Mouse (Mus musculus): Measurements from ENCODE around the gene R3hdm2. TPM values are rescaled to one million over a fixed set of nuclear protein-coding genes. Genes with fewer than 3 reads are reported as not detected.

R3hdm2 gene
- polyA plus RNA-seq, 1 experiment from 2014 or later: 35.8 TPM

GRCm38 (mm10) chr10:127511634-127512306, 131.6 kb downstream of the R3hdm2 start:
- ATAC-seq (ENCODE audit: insufficient number of reproducible peaks, low FRiP score, low TSS enrichment, low read depth): no peak
- H3K9ac ChIP-seq (ENCODE audit: low read length): peak overlapping the region; percentile 55
- H3K27me3 ChIP-seq (ENCODE audit: control insufficient read depth, insufficient read depth, low read length): peaks cover 53% of the 10 kb centered on the region
- no peak overlapping the region for H3K27ac ChIP-seq (replicated peaks; ENCODE audit: low read depth, low read length)
- DNase-seq (ENCODE audit: low spot score): peak; percentile 67
- WGBS: under 1% methylated on average over 42 of the region's 46 CpGs
- H3K9me3 ChIP-seq (ENCODE audit: control insufficient read depth, low read length): no peaks in the 10 kb centered on the region
- H3K4me3 ChIP-seq (ENCODE audit: low read depth, low read length): peak overlapping the region; percentile 37
- no peaks in the 10 kb centered on the region; the same call in 1 of the 2 replicates for H3K36me3 ChIP-seq (ENCODE audit: control insufficient read depth, insufficient read depth, low read length)
- H3K4me1 ChIP-seq (ENCODE audit: control insufficient read depth, insufficient read depth, low read length): peaks cover 78% of the 10 kb centered on the region
- peak overlapping the region; percentile 76 for H3K4me2 ChIP-seq (ENCODE audit: low read depth, severe bottlenecking)

GRCm38 (mm10) chr10:127512307-127512666, 132.2 kb downstream of the R3hdm2 start:
- H3K9me3 ChIP-seq (ENCODE audit: control insufficient read depth, low read length): no peaks in the 10 kb centered on the region
- peak overlapping the region; percentile 76 for H3K4me2 ChIP-seq (ENCODE audit: low read depth, severe bottlenecking)
- ATAC-seq (ENCODE audit: insufficient number of reproducible peaks, low FRiP score, low TSS enrichment, low read depth) (no peak), DNase-seq (ENCODE audit: low spot score) (no peak)
- 6% methylated on average over 7 of the region's 7 CpGs for WGBS
- H3K27me3 ChIP-seq (ENCODE audit: control insufficient read depth, insufficient read depth, low read length): peaks cover 49% of the 10 kb centered on the region
- peaks cover 83% of the 10 kb centered on the region for H3K4me1 ChIP-seq (ENCODE audit: control insufficient read depth, insufficient read depth, low read length)
- H3K27ac ChIP-seq (replicated peaks; ENCODE audit: low read depth, low read length): no peak overlapping the region
- peak overlapping the region; percentile 37 for H3K4me3 ChIP-seq (ENCODE audit: low read depth, low read length)
- peak overlapping the region; percentile 12; the same call in 1 of the 2 replicates for H3K9ac ChIP-seq (ENCODE audit: low read length)
- no peaks in the 10 kb centered on the region for H3K36me3 ChIP-seq (ENCODE audit: control insufficient read depth, insufficient read depth, low read length)

GRCm38 (mm10) chr10:127512813-127513212, 132.7 kb downstream of the R3hdm2 start:
- 0% methylated on average over 27 of the region's 27 CpGs for WGBS
- Histone ChIP-seq H3K4me2 (ENCODE audit: low read depth, severe bottlenecking) (peak overlapping the region; percentile 76), H3K4me3 (ENCODE audit: low read depth, low read length) (peak overlapping the region; percentile 19), H3K4me1 (ENCODE audit: control insufficient read depth, insufficient read depth, low read length) (peaks cover 83% of the 10 kb centered on the region), H3K36me3 (ENCODE audit: control insufficient read depth, insufficient read depth, low read length) (no peaks in the 10 kb centered on the region; the same call in 1 of the 2 replicates), H3K27ac (replicated peaks; ENCODE audit: low read depth, low read length) (peak overlapping the region; percentile 10; the same call in 1 of the 2 replicates), H3K9me3 (ENCODE audit: control insufficient read depth, low read length) (no peaks in the 10 kb centered on the region), H3K27me3 (ENCODE audit: control insufficient read depth, insufficient read depth, low read length) (peaks cover 44% of the 10 kb centered on the region), H3K9ac (ENCODE audit: low read length) (peak overlapping the region; percentile 45; the same call in 1 of the 2 replicates)
- 0 out of 2 replicates have a peak, but pooled peaks have one; percentile 31 for ATAC-seq (ENCODE audit: insufficient number of reproducible peaks, low FRiP score, low TSS enrichment, low read depth)
- DNase-seq (ENCODE audit: low spot score): peak; percentile 100

GRCm38 (mm10) chr10:127513501-127514091, 133.5 kb downstream of the R3hdm2 start:
- ATAC-seq (ENCODE audit: insufficient number of reproducible peaks, low FRiP score, low TSS enrichment, low read depth): no peak
- peaks cover 43% of the 10 kb centered on the region for H3K27me3 ChIP-seq (ENCODE audit: control insufficient read depth, insufficient read depth, low read length)
- peak overlapping the region; percentile 37; the same call in 1 of the 2 replicates for H3K9ac ChIP-seq (ENCODE audit: low read length)
- H3K4me1 ChIP-seq (ENCODE audit: control insufficient read depth, insufficient read depth, low read length): peaks cover 78% of the 10 kb centered on the region
- WGBS: 0% methylated on average over 16 of the region's 16 CpGs
- peak overlapping the region; percentile 76 for H3K4me2 ChIP-seq (ENCODE audit: low read depth, severe bottlenecking)
- H3K9me3 ChIP-seq (ENCODE audit: control insufficient read depth, low read length): no peaks in the 10 kb centered on the region
- peaks cover 7% of the 10 kb centered on the region for H3K36me3 ChIP-seq (ENCODE audit: control insufficient read depth, insufficient read depth, low read length)
- H3K27ac ChIP-seq (replicated peaks; ENCODE audit: low read depth, low read length): no peak overlapping the region
- H3K4me3 ChIP-seq (ENCODE audit: low read depth, low read length): peak overlapping the region; percentile 19
- DNase-seq (ENCODE audit: low spot score): peak; percentile 65

- peaks cover 43% of the 10 kb centered on the region for H3K27me3 ChIP-seq (ENCODE audit: control insufficient read depth, insufficient read depth, low read length)
- DNase-seq (ENCODE audit: low spot score): no peak
- no peak overlapping the region for H3K9ac ChIP-seq (ENCODE audit: low read length)
- 10% methylated on average over 13 of the region's 13 CpGs for WGBS
- H3K9me3 ChIP-seq (ENCODE audit: control insufficient read depth, low read length): no peaks in the 10 kb centered on the region
- peaks cover 76% of the 10 kb centered on the region for H3K4me1 ChIP-seq (ENCODE audit: control insufficient read depth, insufficient read depth, low read length)
- peak overlapping the region; percentile 76 for H3K4me2 ChIP-seq (ENCODE audit: low read depth, severe bottlenecking)
- no peak overlapping the region for H3K27ac ChIP-seq (replicated peaks; ENCODE audit: low read depth, low read length)
- peaks cover 9% of the 10 kb centered on the region for H3K36me3 ChIP-seq (ENCODE audit: control insufficient read depth, insufficient read depth, low read length)
- no peak overlapping the region for H3K4me3 ChIP-seq (ENCODE audit: low read depth, low read length)
- ATAC-seq (ENCODE audit: insufficient number of reproducible peaks, low FRiP score, low TSS enrichment, low read depth): no peak
Measured at GRCm38 (mm10) chr10:127514111-127514698, 134.1 kb downstream of the R3hdm2 start.

GRCm38 (mm10) chr10:127514764-127515163, 134.6 kb downstream of the R3hdm2 start, which contains the start of gene Ndufa4l2:
Gene Ndufa4l2, plus strand, starts transcription at chr10:127514967.
- DNase-seq (ENCODE audit: low spot score): no peak
- 10% methylated on average over 6 of the region's 6 CpGs for whole genome bisulfite sequencing
- Histone ChIP-seq H3K9me3 (ENCODE audit: control insufficient read depth, low read length) (no peaks in the 10 kb centered on the region), H3K4me1 (ENCODE audit: control insufficient read depth, insufficient read depth, low read length) (peaks cover 71% of the 10 kb centered on the region), H3K27me3 (ENCODE audit: control insufficient read depth, insufficient read depth, low read length) (peaks cover 37% of the 10 kb centered on the region), H3K4me2 (ENCODE audit: low read depth, severe bottlenecking) (peak within 1 kb of the TSS; percentile 76), H3K9ac (ENCODE audit: low read length) (peak within 1 kb of the TSS; percentile 37; the same call in 1 of the 2 replicates), H3K27ac (replicated peaks; ENCODE audit: low read depth, low read length) (no peak within 1 kb of the TSS), H3K36me3 (ENCODE audit: control insufficient read depth, insufficient read depth, low read length) (peaks cover 11% of the 10 kb centered on the region), H3K4me3 (ENCODE audit: low read depth, low read length) (peak within 1 kb of the TSS; percentile 19; the same call in 1 of the 2 replicates)
- no peak for ATAC-seq (ENCODE audit: insufficient number of reproducible peaks, low FRiP score, low TSS enrichment, low read depth)

- peaks cover 64% of the 10 kb centered on the region for H3K4me1 ChIP-seq (ENCODE audit: control insufficient read depth, insufficient read depth, low read length)
Measured at GRCm38 (mm10) chr10:127515271-127515982, 135.3 kb downstream of the R3hdm2 start.

GRCm38 (mm10) chr10:127515983-127516459, 135.9 kb downstream of the R3hdm2 start:
- peaks cover 31% of the 10 kb centered on the region for H3K27me3 ChIP-seq (ENCODE audit: control insufficient read depth, insufficient read depth, low read length)
- 14% methylated on average over 8 of the region's 8 CpGs for WGBS

More at GRCm38 (mm10) chr10:127515271-127515982, 135.3 kb downstream of the R3hdm2 start:
- Histone ChIP-seq H3K4me2 (ENCODE audit: low read depth, severe bottlenecking) (no peak overlapping the region), H3K36me3 (ENCODE audit: control insufficient read depth, insufficient read depth, low read length) (peaks cover 17% of the 10 kb centered on the region), H3K4me3 (ENCODE audit: low read depth, low read length) (no peak overlapping the region), H3K9ac (ENCODE audit: low read length) (no peak overlapping the region), H3K27me3 (ENCODE audit: control insufficient read depth, insufficient read depth, low read length) (peaks cover 34% of the 10 kb centered on the region), H3K9me3 (ENCODE audit: control insufficient read depth, low read length) (no peaks in the 10 kb centered on the region), H3K27ac (replicated peaks; ENCODE audit: low read depth, low read length) (no peak overlapping the region)
- ATAC-seq (ENCODE audit: insufficient number of reproducible peaks, low FRiP score, low TSS enrichment, low read depth) (no peak), DNase-seq (ENCODE audit: low spot score) (peak; percentile 41)
- WGBS: 31% methylated on average over 9 of the region's 9 CpGs

More at GRCm38 (mm10) chr10:127515983-127516459, 135.9 kb downstream of the R3hdm2 start:
- DNase-seq (ENCODE audit: low spot score) (no peak), ATAC-seq (ENCODE audit: insufficient number of reproducible peaks, low FRiP score, low TSS enrichment, low read depth) (no peak)
- Histone ChIP-seq H3K4me2 (ENCODE audit: low read depth, severe bottlenecking) (peak overlapping the region; percentile 39; the same call in 1 of the 2 replicates), H3K9ac (ENCODE audit: low read length) (no peak overlapping the region), H3K9me3 (ENCODE audit: control insufficient read depth, low read length) (no peaks in the 10 kb centered on the region), H3K27ac (replicated peaks; ENCODE audit: low read depth, low read length) (no peak overlapping the region), H3K4me3 (ENCODE audit: low read depth, low read length) (no peak overlapping the region), H3K4me1 (ENCODE audit: control insufficient read depth, insufficient read depth, low read length) (peaks cover 62% of the 10 kb centered on the region), H3K36me3 (ENCODE audit: control insufficient read depth, insufficient read depth, low read length) (peaks cover 17% of the 10 kb centered on the region)
